Mouse (Mus musculus) brain, embryonic 14.5 days (tissue): Measurements from ENCODE around the gene Pid1. TPM values are rescaled to one million over a fixed set of nuclear protein-coding genes. Genes with fewer than 3 reads are reported as not detected.

Source experiments
- DNase-seq: peaks from one replicate; pipeline ENCODE4 v3.0.0-alpha.2; 2011; ENCODE audit warnings: low read depth
- CTCF ChIP-seq: fragments of 200-500 bp; IDR thresholded peaks from 2 replicates; pipeline ENCODE4 v1.5.1; 2012; ENCODE audit warnings: inconsistent platforms, mild to moderate bottlenecking, moderate library complexity, borderline replicate concordance; ENCODE audit not compliant: insufficient read depth, insufficient read length; ENCODE audit errors: extremely low read depth
- POLR2A ChIP-seq: fragments of 200-500 bp; IDR thresholded peaks from 2 replicates; pipeline ENCODE4 v1.6.1; 2012; ENCODE audit warnings: mild to moderate bottlenecking, inconsistent platforms, borderline replicate concordance; ENCODE audit not compliant: poor library complexity, insufficient read depth, insufficient read length, severe bottlenecking; ENCODE audit errors: extremely low read depth
- polyA plus RNA-seq: library from polyadenylated mRNA; depleted of rRNA; stranded (reverse); fragments of >200 nt; gene quantifications from 2 replicates; pipeline ENCODE4 v1.2.3, GENCODE M21; 2012; rRNA removed

The Pid1 gene
- polyA plus RNA-seq: 24.7 and 49.9 TPM in 2 replicates

GRCm38 (mm10) chr1:84363967-84364366 is at the start of gene Pid1:
Gene Pid1 (minus strand): TSS chr1:84364180.
- no peak for TF ChIP-seq CTCF
- TF ChIP-seq POLR2A: no peak
- DNase-seq: no peak

GRCm38 (mm10) chr1:84409514-84409913 is 45.5 kb upstream of the Pid1 start:
- no peak for TF ChIP-seq CTCF
- TF ChIP-seq POLR2A: no peak
- DNase-seq: no peak

DNA sequence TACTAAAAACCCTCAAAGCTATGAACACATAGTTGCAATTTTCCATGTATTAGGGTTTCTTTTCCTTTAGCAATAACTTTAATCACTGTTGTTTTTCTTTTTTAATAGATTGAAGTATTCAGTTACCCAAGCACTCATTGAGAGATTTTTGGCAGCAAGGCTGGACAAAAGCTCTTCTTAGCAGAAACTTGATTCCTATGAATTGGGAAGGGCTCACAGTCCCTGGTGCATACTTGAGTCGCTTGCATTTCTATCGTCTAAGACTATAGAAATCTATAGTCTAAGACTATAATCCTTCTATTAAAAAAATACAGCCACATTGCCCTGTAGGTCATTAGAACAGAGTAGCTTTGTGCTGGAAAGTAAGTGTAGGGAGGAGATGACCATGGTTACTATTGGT is 44.9 kb upstream of the Pid1 start:
- TF ChIP-seq CTCF (no peak), POLR2A (no peak)
- DNase-seq: no peak

DNA sequence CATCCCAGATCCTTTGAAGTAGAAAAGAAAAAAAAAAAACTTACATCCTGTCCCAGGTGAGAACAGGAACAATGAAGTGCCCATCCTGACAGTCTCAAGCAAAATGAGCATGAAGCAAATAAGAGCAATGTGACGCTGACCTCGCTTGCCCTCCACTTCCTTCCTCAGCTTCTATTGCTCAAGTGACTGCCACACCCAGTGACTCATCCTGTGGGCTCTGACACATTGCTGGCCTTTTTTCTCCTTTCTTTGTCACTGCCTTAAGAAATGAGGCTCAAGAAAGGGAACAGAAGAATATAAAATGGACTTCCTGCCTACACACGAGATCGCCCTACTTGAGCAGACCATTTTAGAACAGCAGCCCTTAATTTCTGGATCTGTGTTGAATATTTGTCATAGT is 42.9 kb upstream of the Pid1 start:
- TF ChIP-seq CTCF (no peak), POLR2A (no peak)
- no peak for DNase-seq

GRCm38 (mm10) chr1:84405551-84406290 is 41.7 kb upstream of the Pid1 start:
- TF ChIP-seq POLR2A (no peak), CTCF (no peak)
- no peak for DNase-seq

DNA sequence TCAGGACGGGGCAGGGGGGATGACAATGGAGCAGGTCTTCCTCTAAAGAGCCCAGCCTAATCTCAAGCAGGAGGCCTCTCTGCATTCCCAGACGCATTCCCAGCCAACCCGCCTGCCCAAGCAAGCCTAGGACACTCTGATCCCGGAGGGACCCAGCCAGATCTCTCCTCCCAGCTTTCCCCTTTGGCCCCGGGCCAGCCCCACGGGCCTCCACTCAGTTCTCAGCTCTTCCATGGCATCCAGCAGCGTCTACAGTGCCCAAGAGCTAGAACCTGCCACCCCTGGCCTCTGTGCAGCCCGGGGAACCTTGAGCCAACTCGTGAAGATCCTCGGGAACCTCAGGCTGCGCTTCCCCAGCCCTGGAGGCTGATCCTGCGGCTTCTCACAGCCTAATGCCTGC is 40.9 kb upstream of the Pid1 start:
- no peak for DNase-seq
- TF ChIP-seq CTCF (no peak), POLR2A (no peak)

DNA sequence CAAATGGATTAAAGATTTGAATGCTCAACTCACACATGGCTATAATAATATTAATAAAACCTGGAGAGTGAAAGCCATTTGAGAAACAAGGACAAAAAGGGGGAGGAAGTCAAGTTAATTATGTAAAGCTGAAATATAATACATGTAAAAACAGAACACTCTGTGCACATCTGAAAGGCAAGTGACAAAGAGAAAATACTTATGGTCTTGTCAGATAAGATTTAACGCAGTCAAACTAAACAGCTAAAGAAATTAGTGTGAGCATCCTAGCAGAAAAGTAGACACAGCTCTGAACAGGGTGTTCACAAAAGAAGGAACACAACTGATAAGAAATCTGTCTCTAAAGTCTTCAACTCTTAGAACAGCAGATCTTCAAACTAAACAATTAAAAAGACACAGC is 38.2 kb upstream of the Pid1 start:
- no peak for TF ChIP-seq POLR2A
- TF ChIP-seq CTCF: no peak
- DNase-seq: no peak

DNA sequence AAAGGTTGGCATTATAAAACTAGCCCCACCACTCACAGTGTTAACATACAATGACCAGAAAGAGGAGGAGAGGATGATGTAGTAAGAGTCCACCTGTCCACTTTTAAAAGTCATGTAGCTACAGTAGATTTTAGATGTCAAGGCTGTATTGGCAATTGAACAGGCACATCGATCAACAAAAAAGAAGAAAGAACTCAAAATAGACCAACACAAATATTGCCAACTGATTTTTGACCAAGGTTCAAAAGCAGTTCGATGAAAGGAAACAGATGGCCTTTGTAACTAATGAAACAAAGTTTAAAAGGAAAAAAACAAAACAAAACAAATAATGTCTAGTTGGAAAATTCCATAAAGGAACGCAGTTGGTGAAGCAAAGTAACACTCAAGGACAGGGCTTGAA is 35.7 kb upstream of the Pid1 start:
- DNase-seq: no peak
- TF ChIP-seq CTCF (no peak), POLR2A (no peak)

DNA sequence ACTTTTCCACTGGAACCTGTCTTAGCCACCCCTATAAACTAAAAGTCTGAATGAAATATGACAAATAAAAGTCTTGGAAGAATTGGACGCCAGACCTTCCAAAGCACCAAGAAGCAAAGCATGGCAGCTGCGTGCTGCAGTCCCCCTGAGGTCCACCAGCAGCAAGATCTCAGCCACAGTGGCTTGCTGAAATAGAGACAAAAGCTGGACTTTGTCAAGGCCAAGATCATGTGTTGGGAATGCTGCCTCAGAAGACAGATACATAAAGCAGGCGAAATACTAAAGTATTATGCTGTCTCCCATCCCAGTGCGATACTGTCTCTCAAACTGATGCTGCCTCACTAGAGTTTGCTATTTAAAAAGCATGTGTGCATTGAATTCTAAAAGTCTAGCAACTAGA is 35.1 kb upstream of the Pid1 start:
- TF ChIP-seq POLR2A (no peak), CTCF (no peak)
- DNase-seq: no peak

DNA sequence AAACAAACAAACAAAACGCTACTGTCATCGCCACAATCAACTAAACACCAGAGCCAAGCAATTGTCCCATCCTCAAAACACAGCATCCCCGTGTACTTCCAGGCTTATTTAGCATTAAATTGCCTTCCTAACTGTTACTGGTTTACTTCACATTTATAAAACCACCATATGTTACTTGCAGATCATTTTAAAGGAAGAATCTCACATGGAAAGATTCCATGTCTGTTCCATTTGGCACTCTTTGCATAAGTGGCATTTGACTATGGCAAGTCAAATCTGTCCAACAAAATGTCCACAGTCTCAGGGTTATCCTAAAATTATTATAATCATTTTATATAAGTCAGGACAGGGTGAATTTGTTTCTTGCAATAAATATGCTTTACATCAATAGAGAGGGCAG is 32.8 kb upstream of the Pid1 start:
- peak; percentile 43 for DNase-seq
- no peak for TF ChIP-seq CTCF
- no peak for TF ChIP-seq POLR2A

DNA sequence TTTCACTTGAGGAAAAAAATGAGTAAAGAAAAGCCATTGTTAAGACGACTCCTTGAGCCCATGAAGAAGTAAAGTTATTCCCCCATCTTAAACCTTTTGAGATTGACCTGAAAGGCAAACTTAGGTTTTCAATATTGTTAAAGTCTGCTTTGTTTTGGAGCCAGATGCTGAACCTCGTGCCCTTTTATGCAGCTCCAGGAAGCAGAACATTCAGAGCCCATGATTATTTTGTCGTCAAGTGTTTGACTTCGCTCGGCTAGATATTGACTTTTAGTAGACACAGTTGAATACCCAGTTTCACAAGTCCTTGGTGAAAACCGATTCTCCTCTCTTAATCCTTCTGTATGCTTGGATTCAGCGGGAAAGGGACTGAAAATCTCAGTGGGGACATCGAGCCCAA is 31.9 kb upstream of the Pid1 start:
- DNase-seq: no peak
- TF ChIP-seq POLR2A (no peak), CTCF (no peak)

GRCm38 (mm10) chr1:84390961-84391360 is 27.0 kb upstream of the Pid1 start:
- DNase-seq: no peak
- TF ChIP-seq CTCF: no peak
- no peak for TF ChIP-seq POLR2A

GRCm38 (mm10) chr1:84387616-84388015 is 23.6 kb upstream of the Pid1 start:
- DNase-seq: peak; percentile 70
- no peak for TF ChIP-seq CTCF
- TF ChIP-seq POLR2A: no peak

DNA sequence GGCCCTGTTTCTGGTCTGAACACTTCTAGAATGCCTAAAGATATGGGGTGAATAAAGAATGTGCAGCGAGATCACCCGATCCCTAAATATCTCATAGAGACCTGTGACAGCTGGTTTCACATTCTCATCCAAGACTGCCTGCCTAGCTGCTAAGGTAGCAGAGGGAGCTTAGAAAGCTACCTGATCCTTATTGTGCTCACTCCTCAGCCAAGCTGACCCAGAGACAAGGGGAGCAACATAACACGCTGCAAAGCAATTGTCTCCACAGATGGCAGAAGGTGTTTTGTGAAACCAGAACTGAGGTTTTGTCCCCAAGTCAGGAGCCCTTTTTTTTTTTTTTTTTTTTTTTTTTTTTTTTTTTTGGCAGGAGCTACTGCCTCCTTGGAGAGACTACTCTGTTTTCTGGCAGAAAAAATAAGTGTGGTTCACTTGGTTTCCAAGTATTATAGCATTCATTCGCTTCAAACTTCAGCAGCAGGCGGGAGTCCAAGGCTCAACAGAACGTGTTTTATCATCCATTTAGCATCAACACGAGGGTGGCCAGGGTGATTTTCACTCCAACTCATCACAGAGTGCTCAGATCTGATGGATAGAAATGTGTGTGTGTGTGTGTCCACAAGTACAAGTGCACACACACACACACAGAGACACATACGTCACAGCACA is 22.6 kb upstream of the Pid1 start:
- TF ChIP-seq POLR2A: no peak
- peak; percentile 77 for DNase-seq

DNA sequence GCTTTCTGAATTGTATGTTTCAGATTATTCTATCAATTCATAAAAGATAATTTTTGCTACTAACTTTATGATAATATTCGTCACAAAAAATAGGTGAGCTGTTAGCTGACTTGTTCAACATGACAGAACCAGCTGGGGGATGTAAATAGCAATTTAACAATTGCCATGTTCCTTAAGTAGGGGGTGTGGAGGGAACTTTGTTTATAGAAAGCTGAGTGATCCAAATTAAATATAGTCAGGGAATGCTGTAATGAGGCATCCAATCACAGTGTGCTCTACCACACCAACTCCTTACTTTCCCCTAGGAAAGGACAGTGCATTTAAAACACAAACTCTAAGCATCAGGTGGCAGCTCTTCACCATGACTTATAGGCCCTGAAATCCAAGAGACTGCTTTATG is 18.7 kb upstream of the Pid1 start:
- TF ChIP-seq CTCF: no peak
- no peak for TF ChIP-seq POLR2A
- no peak for DNase-seq

DNA sequence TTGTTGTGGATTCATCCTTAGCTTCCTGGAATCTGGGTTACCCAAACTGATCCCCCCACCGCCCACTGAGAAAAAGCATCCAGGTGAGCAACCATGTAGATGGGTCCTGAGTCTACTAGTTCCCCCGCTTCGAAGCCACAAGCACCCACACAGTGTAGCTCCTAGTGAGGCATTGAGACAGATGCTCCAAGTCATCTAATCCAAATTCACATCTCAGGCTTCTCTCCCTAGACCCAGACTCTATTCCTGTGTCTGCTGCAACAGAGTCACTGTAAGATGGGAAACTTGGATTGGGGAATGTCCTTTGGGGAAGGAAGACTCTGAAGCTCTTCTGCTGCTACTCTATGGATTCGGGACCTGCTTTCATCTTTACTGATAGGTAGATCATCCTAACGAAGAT is 18.1 kb upstream of the Pid1 start:
- TF ChIP-seq CTCF (no peak), POLR2A (no peak)
- DNase-seq: no peak
